Mouse (Mus musculus) midbrain, postnatal 0 days (tissue): ENCODE results near the gene Dynlt1a. TPM values are rescaled to one million over a fixed set of nuclear protein-coding genes. Genes with fewer than 3 reads are reported as not detected.

Experiments used
- polyA plus RNA-seq: library from polyadenylated mRNA; unstranded; fragments of >200 nt; fragmentation: Nextera tagmentation; extraction: Ambion mirVana; gene quantifications from 2 replicates; pipeline ENCODE4 v1.2.1, GENCODE M21; 2015
- total RNA-seq: library from RNA; depleted of rRNA; stranded (reverse); fragments of >200 nt; gene quantifications from 2 replicates; pipeline ENCODE4 v1.2.3, GENCODE M21; 2014; rRNA removed

Gene Dynlt1a
- total and polyA plus RNA-seq, 2 experiments from 2014 or later = 32.6 to 44.0 TPM

Other genes starting within 250 kb of the Dynlt1a start
- gene Serac1, start 237.8 kb downstream of the Dynlt1a start, total RNA-seq = 14.3 and 22.3 TPM in 2 replicates
- gene Serac1, start 237.8 kb downstream of the Dynlt1a start, polyA plus RNA-seq = 6.7 and 6.8 TPM in 2 replicates
- gene Gtf2h5, start 237.7 kb downstream of the Dynlt1a start, total RNA-seq = 48.7 and 68.7 TPM in 2 replicates
- 236 and 243 TPM in 2 replicates for gene Gtf2h5, start 237.7 kb downstream of the Dynlt1a start, polyA plus RNA-seq
- gene Tulp4, start 211.1 kb downstream of the Dynlt1a start, total RNA-seq = 268 and 400 TPM in 2 replicates
- 74.3 and 87.9 TPM in 2 replicates for gene Tulp4, start 211.1 kb downstream of the Dynlt1a start, polyA plus RNA-seq
- 83.4 and 94.2 TPM in 2 replicates for gene Tmem181a, start 60.6 kb downstream of the Dynlt1a start, total RNA-seq
- 68.0 and 75.7 TPM in 2 replicates for gene Tmem181a, start 60.6 kb downstream of the Dynlt1a start, polyA plus RNA-seq
- 443 and 625 TPM in 2 replicates for gene Dynlt1b, start 112.6 kb upstream of the Dynlt1a start, total RNA-seq
- gene Dynlt1b, start 112.6 kb upstream of the Dynlt1a start, polyA plus RNA-seq = 1,251 and 1,314 TPM in 2 replicates